Mouse (Mus musculus) spleen, embryonic (tissue): ENCODE data around the gene Capza1.

Source experiments
- CTCF ChIA-PET: fragments of 350-600 bp; sonication (Branson Sonifier 250); formaldehyde crosslinking; loops from one replicate; lab custom pipeline; 2022; lab: Charles Lee

Gene Capza1

GRCm38 (mm10) chr3:104789822-104790221 is 74.5 kb downstream of the Capza1 start:
- CTCF ChIA-PET, result no interaction called here

DNA sequence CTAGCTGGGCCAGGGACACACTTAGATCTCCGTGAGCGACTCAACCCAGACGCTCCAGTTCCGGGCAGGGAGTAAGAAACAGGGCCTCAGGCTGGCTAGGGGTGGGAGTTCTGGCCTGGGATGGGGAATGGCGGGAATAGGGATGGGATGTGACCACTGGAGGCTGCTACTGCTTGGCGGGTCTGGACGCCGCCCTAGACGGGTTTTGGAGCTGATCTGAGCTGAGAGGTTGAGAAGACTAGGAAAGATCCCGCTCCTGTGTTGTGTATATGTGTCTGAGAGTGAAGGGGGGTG is 75.0 kb downstream of the Capza1 start:
- CTCF ChIA-PET, result no interaction called here

DNA sequence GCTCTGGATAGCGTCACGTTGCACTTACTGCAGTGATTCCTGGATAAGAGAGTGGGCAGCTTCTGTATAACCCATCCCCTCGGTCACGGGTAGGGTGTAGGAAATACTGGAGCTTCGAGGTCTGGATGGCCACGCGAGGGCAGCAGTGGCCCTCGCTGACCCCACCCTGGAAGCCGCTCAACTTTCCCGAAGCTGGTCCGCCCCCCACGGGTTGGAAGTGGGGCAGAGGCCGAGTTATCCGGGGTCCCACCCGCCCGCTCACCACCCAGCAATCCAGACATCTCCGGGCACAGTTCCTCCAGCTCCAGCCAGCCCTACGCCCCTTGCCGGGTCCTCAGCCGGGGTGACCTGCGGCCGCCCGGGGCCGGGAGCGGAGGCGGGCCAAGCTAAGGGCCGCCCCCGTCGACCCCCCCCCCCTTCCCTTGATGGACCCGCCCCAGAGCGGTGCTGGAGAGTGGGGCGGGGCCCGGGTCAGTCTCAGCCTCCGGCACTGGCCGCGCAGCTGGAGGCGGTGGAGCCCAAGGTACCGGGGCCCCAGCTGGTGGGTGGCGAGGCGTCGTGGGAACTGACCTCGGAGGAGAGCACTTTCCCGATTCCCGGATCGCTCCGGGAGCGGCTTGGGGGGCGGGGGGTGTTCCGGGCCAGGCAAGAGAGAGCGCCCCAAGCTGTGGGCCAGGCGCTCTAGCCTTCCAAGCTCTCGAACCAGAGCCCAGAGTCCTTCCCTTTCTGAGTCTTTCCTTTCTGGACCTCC is 75.6 kb downstream of the Capza1 start:
- CTCF ChIA-PET, result no interaction called here

DNA sequence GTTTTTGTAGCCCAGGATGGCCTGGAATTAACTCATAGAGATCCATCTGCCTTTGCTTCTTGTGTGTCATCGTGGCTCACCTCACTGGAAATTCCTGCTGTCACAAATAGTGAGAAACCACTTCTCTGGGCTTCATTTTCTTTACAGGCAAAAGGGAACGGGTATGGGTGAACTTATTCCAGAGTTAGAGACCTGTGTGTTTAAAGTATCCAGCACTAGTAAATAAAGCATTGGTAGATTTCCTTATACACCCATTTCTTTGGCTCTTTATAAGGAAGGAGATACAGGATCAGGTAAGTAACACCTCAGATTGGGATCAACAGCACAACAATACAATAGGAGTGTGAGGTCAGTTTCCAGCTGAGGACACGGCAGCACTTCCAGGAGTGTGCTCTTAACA is 76.2 kb downstream of the Capza1 start, which contains the start of gene Rhoc:
Gene Rhoc (plus strand): TSS at position 301 of the 400 bp plus-strand sequence.
- CTCF ChIA-PET, result no interaction called here

GRCm38 (mm10) chr3:104785284-104785683 is 79.0 kb downstream of the Capza1 start:
- CTCF ChIA-PET, result no interaction called here

- CTCF ChIA-PET, result no interaction called here
Observed at GRCm38 (mm10) chr3:104783971-104784500, 80.3 kb downstream of the Capza1 start.

GRCm38 (mm10) chr3:104782061-104782681 is 82.1 kb downstream of the Capza1 start:
- CTCF ChIA-PET, result interaction anchor here (0.6 kb wide), 1 partner anchor 48 kb away, joined by 4 read pairs; no protein-coding TSS in a partner anchor

GRCm38 (mm10) chr3:104781471-104781903 is 82.8 kb downstream of the Capza1 start, which contains the start of gene Fam19a3:
Fam19a3 (minus strand) TSS chr3:104781840.
- CTCF ChIA-PET, result no interaction called here

GRCm38 (mm10) chr3:104780561-104781420 is 83.5 kb downstream of the Capza1 start, which contains the start of gene Ppm1j:
Ppm1j (plus strand) TSS chr3:104781056.
- CTCF ChIA-PET, result no interaction called here

DNA sequence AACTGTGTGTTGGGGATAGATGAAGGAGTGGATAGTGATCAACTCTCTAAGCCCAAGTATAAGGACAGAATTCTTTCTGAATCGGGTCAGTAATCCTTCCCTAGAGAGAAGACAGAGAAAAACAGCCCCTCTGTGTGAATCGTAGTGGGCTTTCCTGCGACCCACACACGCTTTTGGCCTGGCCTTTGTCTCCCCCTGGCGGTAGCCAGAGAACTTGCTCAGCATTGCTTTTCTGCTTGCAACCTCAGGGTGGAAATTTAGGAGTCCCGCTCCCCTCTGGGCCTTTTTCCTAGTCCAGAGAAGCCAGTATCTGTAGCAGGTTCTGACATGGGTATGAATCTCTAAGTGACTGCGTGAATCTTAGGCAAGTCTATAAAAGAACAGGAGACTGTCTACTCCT is 84.4 kb downstream of the Capza1 start:
- CTCF ChIA-PET, result no interaction called here

DNA sequence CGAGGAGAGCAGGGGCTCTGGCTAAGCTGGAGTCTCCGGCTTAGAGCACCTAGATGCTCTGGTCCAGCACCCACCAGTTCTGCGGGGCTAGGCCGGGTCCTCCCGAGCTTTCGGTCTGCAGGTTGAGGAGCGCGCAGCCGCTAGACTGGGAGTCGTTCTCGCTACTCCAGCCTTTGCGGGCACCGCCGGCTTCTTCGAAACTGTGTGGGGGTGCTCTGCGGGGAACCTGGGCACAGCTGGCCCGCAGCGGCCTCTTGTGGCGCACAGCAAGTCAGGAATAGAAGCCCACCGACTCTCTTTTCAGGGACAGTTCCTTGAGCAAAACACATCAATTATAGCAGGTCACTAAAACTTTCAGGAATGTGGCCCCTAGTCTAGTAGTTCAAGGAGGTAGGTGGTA is 87.0 kb downstream of the Capza1 start:
- CTCF ChIA-PET, result no interaction called here

- CTCF ChIA-PET, result no interaction called here
Observed at GRCm38 (mm10) chr3:104773301-104773700, 91.0 kb downstream of the Capza1 start.
